Mouse (Mus musculus) bone marrow macrophage, adult 2 months (primary cell): Measurements from ENCODE around the gene Bcap29. TPM values are rescaled to one million over a fixed set of nuclear protein-coding genes. Genes with fewer than 3 reads are reported as not detected.

ENCODE experiments used
- H3K27ac ChIP-seq: 2 replicates; pipeline ENCODE4 v1.5.1; 2012; ENCODE audit warnings: low read depth, low read length; ENCODE audit not compliant: insufficient read depth
- H3K4me1 ChIP-seq: 2 replicates; pipeline ENCODE4 v1.6.1; 2012; ENCODE audit warnings: low read length; ENCODE audit not compliant: control insufficient read depth, insufficient read depth
- H3K4me3 ChIP-seq: 2 replicates; pipeline ENCODE4 v1.5.1; 2012; ENCODE audit warnings: mild to moderate bottlenecking, low read length, moderate library complexity; ENCODE audit not compliant: insufficient read depth
- CTCF ChIP-seq: IDR thresholded peaks from 2 replicates; pipeline ENCODE4 v1.5.1; 2012; ENCODE audit warnings: low read depth, mild to moderate bottlenecking, low read length, moderate library complexity
- POLR2A ChIP-seq: IDR thresholded peaks from 2 replicates; pipeline ENCODE4 v1.6.1; 2012; ENCODE audit warnings: mild to moderate bottlenecking, low read depth, low read length, borderline replicate concordance
- polyA plus RNA-seq: library from polyadenylated mRNA; stranded (reverse); fragments of >200 nt; gene quantifications from 2 replicates; pipeline ENCODE4 v1.2.4, GENCODE M21; 2012; ENCODE audit not compliant: missing spikeins, insufficient read depth, insufficient read length

Gene Bcap29
- polyA plus RNA-seq, 1 experiment, result 40.8 TPM

DNA sequence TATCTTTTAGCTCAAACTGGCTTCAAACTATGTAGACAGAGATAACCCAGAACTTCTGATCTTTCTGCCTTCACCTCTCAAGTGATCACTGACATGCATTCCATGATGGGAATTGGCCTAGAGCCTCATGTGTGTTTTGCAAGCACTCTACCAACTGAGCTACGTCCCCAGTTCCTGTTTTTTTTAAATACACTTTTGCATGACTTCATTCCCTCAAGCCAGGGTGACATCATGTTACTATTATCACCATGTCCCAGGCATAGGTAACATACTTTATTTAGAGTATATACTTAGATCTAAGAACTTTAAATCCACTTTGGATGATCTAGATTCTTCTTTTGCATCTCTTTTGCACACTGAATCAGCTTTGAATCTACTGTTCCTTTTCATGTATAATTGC is 88.4 kb downstream of the Bcap29 start:
- peaks cover 17% of the 10 kb centered on the region for H3K4me1 ChIP-seq
- TF ChIP-seq POLR2A (no peak), CTCF (no peak)

GRCm38 (mm10) chr12:31545219-31545618 is 89.2 kb downstream of the Bcap29 start:
- TF ChIP-seq POLR2A (no peak), CTCF (no peak)
- Histone ChIP-seq H3K4me3 (no peak overlapping the region), H3K4me1 (peaks cover 14% of the 10 kb centered on the region), H3K27ac (no peak overlapping the region)

More for the DNA sequence above, 88.4 kb downstream of the Bcap29 start:
- H3K4me3 ChIP-seq, result no peak overlapping the region
- no peak overlapping the region for H3K27ac ChIP-seq

DNA sequence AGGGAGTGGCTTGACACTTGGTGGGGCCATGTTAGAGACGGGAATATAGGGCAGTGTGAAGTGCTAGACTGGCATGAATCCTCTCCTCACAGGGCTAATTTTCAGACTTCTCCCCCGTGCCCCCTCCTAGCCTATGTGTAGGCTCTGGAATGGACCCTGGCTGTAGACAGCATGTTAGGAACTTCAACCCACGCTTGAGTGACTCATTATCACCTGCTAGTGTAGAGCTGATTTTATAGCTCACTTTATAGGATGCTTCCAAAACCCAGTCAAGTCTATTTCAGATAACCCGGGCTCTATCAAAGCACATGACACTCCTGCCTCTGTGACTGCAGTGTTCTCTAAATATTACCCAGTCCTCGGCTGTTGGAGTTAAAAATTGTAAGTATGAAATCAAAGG is 92.9 kb downstream of the Bcap29 start:
- H3K27ac ChIP-seq, result no peak overlapping the region
- H3K4me3 ChIP-seq, result no peak overlapping the region
- H3K4me1 ChIP-seq, result peaks cover 8% of the 10 kb centered on the region
- TF ChIP-seq POLR2A, result no peak
- TF ChIP-seq CTCF, result no peak

Other genes with a start within 250 kb of the Bcap29 start
- not detected in 2 replicates for gene Slc26a3, start 243.8 kb downstream of the Bcap29 start, polyA plus RNA-seq
- 20.7 and 24.7 TPM in 2 replicates for gene Cbll1, start 135.0 kb downstream of the Bcap29 start, polyA plus RNA-seq
- gene Slc26a4, start 74.7 kb downstream of the Bcap29 start, polyA plus RNA-seq, result not detected in 2 replicates
- gene Dus4l, start 20.2 kb upstream of the Bcap29 start, polyA plus RNA-seq, result 1.3 and 2.7 TPM in 2 replicates
- gene Cog5, start 20.2 kb upstream of the Bcap29 start, polyA plus RNA-seq, result 28.1 and 36.5 TPM in 2 replicates
- gene Gpr22, start 79.3 kb upstream of the Bcap29 start, polyA plus RNA-seq, result not detected in 2 replicates